Mouse (Mus musculus) kidney, adult 8-10 months (tissue): Measurements from ENCODE around the gene Saa4.
"Not testable (repeated sequence)": the region's sequence is repeated elsewhere in the genome, so short reads cannot be mapped to it uniquely, and the experiment has no call there.

ENCODE experiments used
- DNase-seq, 2 experiments: peaks; one replicate each; pipeline ENCODE4 v3.0.0; 2022

The Saa4 gene

DNA sequence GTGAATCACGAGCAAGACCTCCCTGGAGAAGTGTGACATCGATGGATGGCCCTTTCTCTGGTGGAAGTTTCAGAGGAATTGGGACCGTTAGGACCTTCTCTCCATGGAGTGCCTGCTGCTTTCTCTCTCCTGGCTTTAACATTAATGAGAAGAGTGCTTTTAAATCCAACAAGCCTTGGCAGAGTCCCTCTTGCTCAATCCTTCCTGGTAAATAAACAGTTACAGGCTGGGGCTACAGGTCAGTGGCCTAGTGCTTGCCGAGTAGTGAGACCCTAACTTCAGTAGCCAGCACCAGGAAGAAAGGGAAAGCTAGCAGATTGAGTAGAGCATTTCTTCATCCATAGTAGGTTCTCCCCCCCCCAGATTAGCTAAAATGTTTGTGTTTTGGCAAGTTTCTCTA lies at the start of gene Saa4:
TSS of gene Saa4 (minus strand) at position 146 of the 400 bp plus-strand sequence.
- no peak for DNase-seq

DNA sequence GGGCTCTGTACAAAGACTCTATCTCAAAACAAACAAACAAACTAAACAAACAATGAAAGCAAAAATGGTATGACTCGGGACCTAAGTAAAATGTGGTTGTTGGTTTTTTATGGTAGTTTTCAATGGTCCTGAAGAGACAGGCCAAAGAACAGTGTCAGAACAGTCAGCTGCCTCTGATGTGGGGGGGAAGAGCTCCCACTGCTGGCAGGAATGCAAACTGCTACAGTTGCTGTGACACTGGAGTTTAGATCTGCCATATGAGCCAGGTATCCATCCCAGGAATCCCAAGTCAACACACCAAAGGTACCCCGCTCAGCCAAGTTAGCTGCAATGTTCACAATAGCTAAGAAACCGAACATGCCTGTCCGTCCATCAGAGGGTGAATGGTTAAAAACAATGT lies 38.3 kb upstream of the Saa4 start:
- DNase-seq, result peak in 1 of 2 experiments; percentile 67

DNA sequence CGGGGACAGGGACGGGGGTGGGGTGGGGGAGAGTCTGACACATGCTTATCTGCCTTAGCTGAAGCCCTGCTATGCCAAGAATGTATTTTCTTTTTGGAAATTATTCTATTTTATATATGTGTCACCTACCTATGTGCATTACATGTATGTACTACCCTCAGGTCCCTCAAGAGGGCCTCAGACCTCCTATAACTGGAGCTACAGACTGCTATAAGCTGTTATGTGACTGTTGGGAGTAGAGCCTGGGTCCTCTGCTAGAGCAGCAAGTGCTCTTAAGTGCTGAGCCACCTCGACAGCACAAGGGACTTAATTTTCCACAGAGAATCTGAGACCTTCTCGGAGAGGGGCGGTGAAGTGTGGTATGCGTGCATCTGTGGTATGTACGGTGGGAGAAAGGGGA lies 36.0 kb upstream of the Saa4 start:
- DNase-seq, result no peak

DNA sequence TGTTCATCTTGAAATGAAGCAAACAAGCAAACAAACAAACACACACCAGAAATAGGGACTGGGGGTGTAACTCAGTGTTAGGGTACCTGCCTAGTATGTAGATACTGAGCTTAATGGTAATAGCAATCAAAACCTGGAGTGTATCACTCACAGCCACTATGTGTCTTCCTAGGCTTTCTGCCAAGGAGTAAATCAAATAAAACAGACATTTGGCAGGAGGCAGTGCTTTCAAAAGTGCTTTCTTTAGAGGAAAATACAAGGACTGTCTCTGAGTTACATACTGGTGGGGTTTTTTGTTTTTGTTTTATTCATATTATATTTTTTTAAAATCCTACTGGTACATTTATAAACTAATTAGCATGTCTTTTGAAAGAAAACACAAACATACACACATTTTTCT lies 35.0 kb upstream of the Saa4 start:
- no peak for DNase-seq

DNA sequence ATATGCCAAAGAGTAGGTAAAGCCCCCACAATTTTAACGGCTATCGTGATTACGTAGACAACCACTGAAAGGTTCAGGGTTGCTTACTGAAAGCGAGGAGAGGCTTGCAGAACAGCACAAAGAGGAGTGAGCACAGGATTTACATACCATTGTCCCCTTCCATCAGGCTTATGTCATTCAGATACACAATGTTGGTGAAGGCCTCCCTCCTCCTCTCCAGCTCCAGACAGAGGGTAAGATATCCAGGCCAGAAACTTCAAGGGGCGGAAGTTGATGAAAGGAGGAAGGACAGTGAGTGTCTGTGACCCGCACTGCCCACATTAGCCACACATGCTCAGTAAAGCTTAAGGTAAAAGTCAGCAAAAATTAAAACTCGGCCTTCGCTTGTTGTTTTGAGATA lies 32.3 kb upstream of the Saa4 start:
- DNase-seq, result no peak

DNA sequence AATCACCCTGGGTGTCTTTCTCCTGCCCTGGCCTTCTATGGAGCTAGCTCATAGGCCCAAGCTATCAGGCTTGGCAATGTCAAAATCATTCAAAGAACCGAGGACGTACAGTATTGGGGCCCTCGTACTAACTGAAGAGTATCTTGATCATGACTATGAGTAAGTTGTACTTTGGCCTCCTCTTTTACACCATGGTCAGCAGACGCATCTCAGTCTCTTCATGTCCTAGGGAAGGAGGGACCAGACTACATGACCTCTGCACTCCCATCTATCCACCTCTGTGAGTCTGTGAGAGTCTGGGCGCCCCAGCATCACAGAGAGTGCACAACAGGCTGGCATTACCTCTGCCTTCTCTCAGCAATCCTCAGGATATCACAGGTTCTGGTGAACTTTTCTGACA lies 30.2 kb upstream of the Saa4 start:
- DNase-seq, result no peak

DNA sequence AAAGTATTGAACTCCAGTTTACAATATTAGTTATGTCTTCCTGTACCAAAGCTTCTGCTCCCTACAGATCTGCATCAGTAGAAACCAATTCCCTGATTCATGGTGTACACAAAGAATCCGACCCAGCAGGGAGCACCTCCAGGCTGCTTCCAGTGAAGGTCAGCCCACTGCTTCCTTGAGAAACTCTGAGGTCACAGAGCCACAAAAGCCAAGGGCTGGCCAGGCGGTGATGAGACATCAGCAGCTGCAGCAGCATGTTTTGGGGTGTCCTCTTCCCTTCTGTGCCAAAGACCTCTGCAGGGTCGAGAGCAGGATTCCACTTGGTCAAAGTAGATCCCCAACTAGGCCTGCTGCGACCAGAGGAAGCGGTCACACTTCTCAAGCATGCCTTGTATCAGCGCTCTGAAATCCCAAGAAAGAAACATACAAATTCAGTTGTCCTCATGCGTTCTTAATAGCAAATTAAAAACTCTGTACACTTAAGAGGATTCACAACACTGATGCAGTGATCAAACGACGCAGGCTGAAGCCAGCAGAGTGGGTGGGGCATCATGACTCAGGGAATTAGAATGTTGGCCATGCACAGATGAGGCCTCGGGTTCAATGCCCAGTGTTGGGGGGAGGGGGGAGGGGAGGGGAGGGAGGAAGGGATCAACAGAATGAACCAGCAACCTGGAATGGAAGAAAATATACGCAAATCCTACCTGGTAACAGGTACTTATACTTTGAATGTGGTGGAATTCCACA lies 28.8 kb upstream of the Saa4 start:
- no peak for DNase-seq

DNA sequence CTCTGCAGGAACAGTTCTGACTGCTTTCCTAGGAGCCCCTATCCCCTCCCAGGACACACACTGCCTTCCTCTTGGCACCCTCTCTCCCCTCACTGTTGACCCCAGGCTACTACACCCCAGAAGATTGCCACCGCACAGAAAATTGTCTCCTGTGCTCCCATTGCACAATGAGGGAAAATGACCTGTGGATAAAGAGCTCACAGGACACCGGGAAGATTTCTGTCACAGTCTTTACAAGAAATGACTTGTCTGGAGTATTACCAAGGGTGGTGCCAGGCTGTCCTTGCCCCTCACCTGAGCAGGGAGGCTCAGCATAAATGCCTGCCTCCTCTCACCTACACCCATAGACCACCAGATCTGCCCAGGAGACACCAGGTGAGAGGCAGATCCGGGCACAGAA lies 19.1 kb upstream of the Saa4 start, which contains the start of gene Saa2:
TSS of gene Saa2 (plus strand) at position 301 of the 400 bp plus-strand sequence.
- DNase-seq, result no peak

DNA sequence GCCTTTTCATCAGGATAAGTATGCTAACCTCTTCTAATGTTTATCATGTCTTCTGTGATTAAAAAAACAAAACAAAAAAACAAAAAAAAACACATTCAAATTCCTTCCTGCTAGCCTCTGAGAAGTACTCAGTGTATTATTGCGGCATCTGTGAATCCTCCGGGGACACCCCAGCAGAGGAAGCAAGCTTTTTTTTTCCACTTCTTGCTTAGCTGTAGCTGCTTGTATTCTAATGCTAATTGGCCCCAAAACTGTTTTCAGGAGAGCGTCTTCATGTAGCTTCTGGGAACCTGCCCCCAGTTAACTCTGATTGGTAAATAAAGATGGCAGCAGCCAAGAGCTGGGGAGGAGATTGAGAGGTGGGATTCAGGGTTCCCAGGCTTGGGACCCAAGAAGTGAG lies 16.1 kb upstream of the Saa4 start:
- DNase-seq, result no peak

DNA sequence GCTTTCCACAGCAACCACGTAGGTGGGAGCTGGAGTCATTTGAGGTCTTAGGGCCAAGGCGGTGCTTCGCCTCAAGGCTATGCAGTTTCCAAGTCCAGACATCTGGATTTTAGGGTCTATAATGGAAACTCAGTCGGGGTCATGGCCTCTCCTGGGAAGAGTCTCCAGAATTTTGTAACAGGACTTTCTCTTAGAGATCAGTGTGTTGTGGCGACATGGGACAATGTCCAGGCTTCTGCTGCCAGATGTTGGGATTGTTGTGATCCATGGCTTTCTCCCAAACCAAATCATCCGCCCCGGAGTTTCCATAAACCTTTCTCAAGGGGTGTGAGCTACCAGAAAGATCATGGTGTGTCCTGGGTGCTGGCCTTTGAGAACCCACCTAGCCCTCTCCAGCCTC lies 14.0 kb upstream of the Saa4 start:
- no peak for DNase-seq

DNA sequence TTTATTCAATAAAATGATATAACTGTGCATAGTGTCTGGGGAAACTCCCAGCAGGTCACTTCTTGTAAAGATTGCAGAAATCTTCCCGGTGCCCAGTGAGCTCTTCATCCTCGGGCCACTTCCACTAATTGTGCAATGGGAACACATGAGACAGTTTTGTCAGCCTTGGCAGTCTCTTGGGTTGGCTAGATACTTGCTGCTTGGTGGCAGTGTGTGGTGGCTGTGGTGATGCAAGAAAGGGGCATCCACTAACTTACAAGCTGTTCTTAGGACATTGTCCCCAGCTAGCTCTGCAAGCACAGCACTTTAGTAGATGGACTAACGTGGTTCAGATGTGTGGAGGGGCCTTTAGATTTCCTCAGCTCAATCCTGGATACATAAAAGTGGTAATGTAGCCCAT lies 13.4 kb upstream of the Saa4 start:
- DNase-seq, result no peak

DNA sequence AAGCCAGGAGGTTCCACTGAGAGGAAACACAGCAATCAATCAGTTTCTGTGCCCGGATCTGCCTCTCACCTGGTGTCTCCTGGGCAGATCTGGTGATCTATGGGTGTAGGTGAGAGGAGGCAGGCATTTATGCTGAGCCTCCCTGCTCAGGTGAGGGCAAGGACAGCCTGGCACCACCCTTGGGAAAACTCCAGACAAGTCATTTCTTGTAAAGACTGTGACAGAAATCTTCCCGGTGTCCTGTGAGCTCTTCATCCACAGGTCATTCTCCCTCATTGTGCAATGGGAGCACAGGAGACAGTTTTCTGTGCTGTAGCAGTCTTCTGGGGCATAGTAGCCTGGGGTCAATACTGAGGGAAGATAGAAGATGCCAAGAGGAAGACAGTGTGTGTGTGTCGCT lies 10.5 kb upstream of the Saa4 start, which contains the start of gene Saa1:
TSS of gene Saa1 (minus strand) at position 101 of the 400 bp plus-strand sequence.
- DNase-seq, result not testable (repeated sequence)

DNA sequence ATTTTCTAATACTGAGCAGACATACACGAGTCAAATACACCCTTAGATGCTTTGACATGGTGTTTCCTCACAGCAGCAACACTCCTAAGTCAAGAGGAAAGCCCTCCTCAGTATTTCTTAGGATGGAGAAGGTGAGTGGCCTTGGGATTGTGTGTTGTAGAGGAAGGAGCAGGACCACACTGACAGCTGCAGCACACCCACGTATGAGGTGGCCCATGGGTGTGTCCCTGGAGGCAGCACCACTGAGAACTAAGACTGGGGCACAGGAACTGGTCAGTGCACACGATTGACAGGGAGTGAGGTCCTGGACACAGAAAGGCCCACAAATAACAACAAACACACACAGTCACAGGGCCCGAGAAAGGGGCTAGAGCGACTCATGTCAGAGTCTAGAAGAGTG lies 7.6 kb upstream of the Saa4 start:
- not testable (repeated sequence) for DNase-seq

DNA sequence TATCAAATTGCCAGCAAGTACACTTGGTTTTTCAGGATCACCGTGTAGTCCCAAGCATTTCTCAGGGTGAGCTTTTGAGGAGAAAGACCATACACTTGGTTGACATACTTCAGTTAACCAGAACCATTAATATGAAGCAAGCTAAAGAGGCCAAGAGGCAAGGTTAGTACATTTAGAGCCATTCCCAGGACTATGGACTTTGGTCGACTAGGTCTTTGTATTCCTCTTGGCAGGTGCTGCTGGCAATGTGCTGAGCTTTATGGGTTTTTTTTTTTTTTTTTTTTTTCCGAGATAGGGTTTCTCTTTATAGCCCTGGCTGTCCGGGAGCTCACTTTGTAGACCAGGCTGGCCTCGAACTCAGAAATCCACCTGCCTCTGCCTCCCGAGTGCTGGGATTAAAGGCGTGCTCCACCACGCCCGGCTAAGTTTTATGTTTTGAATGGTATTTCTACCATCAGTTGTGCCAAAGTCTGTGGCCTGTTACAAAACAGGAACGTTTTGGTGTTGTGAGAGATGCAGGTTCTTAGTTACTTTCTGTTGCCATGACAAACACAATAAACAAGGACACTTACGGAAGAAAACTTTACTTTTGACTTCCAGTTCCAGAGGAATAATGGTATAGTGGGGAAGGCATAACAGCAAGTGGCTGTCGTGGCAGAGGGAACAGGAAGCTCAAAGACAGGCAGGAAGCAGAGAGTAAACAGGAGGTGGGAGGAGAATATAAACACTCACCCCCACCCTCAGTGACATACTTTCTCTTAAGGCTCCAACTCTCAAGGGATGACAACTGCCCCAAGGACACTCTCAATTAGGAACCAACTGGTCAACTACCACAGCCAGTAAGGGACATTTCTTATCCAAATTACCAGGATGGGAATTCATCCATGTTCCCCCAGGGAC lies 6.4 kb upstream of the Saa4 start:
- peak; percentile 51 to 74 for DNase-seq

DNA sequence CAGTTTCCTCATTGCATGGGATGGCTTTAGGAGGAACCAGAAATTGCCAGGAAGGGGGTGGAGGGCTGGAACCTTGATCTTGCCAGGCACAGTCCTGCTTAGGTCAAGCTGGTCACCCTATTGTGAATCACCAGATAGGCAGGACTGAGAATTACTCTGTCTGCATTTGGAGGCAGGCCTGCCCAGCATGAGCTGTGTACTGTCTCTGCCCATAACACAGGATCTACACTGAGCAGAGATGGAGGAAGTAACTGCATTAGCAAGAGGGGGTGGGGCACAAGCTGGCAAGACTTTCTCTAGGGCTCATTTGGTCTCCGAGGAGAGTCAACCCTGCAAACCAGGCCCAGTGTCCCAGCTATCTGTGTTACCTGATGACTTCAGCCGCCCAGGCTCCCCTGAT lies 2.6 kb upstream of the Saa4 start:
- DNase-seq, result no peak

DNA sequence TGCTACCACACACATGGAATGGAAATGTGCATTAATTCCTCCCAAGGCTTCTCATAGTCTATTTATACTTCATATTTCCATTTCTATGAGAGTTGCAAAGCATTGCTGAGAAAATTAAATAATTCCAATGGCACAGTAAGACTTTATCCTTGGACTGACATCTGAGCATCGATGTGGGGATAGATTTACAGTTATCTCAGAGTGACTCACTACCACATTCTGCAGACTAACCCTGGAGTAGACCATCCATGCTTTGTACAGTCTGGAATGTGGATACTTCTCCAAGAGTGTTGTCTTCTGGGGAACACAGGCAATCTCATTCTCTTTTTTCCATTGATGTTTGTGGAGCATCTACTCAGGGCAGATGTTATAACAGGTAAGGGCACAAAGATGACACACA lies 4.8 kb downstream of the Saa4 start:
- DNase-seq, result no peak

DNA sequence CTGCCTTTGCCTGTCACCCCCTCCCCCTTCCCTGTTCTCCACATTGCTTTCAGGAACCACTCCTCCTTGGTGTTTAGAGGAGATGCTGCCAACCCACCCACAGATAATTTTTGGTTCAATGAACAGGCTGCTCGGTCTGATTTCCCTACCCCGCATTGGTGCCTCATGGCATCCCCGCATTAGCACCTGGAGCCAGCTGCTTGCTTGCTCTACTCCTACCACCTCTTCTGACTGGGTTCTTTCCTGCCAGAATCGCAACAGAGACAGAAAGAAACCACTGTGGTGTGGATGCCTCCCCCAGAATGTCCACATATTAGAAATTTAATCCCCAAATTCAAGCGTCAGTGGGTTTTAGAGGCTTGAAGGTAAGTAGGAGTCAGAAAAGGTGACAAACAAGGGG lies 8.0 kb downstream of the Saa4 start:
- no peak for DNase-seq

DNA sequence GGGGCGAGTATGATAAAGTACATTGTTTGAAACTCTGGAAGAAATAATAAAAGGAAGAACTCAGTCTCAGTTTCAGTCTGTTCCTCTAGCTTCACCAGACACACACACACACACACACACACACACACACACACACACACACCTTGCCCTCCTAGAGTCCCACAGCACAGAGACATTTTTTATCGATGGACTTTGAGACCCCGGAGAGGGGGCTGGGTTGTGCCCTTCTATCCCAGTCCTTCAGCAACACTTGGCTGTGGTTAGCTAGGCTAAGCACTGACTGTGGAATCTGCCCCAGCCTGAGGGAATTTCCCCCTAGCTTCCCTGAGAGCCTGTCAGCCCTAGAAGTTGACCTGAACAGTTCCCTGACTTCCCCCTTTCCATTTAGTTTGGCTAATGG lies 8.6 kb downstream of the Saa4 start:
- peak; percentile 44 to 49 for DNase-seq

DNA sequence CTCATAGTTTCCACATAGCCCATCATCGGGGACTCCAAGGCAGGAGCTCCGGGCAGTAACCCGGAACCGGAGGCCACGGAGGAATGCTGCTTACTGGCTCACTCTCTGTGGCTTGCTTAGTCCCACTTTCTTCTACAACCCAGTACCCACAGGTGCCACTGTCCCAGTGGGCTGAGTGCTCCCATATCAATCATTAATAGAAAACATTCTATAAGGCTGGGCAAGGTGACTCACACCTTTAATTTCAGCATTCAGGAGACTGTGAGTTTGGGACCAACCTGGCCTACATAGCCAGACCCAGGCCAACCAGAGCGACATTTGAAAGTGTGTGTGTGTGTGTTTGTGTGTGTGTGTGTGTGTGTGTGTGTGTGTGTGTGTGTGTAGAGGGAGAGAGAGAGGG lies 9.0 kb downstream of the Saa4 start:
- DNase-seq, result no peak

DNA sequence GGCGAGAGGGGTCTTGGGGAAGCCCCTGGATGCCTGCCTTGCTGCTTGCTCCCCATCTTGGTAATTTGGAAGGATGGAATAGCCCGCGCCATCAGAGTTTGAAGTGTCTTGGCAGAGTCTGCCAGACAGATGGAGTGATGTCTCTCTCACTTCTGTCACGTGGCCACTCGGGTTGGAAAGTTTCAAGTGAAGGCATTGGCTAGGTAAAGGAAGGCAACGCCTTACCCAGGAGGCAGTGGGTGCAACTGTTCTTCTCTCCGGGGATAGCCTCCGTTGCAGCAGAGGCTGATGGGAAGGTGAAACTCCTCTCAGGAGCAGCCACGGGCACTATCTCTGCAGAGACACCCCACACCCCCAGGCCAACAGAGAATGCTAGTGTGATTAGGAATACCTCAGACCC lies 11.9 kb downstream of the Saa4 start:
- DNase-seq, result no peak

DNA sequence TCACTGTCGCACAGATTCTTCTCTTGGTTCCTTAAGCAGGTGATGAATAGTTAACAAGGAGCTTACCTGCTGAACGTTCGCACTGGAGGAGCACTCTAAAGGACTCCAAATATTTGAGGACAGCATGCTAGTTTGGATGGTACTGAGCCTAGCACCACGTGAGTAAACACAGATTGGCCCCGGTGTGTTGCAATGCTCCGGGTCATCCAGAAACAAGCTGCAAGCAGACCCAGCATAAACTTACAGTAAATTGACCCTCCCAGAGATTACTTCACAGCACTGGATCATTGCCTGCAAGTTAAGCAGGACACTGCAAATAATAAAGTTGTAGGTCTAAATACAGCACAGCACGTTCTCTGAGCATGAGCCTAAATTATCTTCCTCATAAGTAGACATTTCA lies 12.9 kb downstream of the Saa4 start:
- DNase-seq, result peak in 1 of 2 experiments; percentile 19

DNA sequence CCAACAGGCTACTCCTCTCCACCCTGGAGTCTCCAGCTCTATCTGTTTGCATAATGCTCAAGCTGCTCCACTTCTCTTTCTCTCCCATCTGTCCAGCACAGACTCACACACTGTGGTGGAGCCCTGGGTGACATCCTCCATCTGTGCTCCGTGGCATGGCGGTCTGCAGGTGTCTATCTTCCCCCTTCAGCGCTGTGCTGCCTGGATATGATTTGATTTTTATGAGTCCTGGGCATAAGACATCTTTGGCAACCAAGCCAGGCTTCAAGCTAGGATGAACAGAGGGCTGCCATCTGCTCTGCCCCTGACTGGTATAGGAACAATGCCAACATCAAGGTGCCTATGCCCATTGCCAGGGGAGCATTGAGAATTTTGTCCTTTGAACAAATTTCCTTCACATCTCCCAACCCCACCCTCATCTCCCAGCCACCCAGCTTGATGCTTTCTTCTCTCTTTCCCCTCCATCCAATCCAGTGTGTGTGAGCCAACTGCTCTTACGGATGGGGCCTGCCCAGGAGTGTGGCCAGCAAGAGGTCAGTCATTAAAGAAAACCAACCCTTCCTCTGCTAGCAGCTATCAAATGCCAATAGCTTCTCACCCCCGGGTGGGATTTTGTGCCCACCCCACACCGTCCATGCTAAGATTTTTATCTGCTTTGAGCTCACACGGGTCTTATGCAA lies 13.7 kb downstream of the Saa4 start:
- no peak for DNase-seq

DNA sequence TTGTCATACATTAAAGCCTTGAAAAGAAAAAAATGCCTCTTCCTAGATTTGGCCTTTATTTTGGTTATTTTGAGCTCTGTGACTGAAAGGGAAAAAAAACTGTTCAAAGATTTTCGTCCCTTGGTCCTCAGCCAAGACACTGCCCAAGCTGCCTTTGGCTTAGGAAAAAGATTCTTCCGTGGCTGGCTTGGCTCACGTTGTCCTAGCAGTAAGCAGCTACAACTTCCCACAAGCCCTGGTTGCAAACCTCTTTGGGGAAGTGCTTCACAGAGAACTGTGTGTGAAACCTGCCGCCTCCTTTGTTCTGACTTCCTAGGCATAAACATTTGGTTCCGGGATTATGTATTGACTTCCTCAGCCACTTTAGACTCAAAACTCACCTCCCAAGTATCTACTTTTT lies 15.5 kb downstream of the Saa4 start:
- DNase-seq, result peak; percentile 24 to 45

DNA sequence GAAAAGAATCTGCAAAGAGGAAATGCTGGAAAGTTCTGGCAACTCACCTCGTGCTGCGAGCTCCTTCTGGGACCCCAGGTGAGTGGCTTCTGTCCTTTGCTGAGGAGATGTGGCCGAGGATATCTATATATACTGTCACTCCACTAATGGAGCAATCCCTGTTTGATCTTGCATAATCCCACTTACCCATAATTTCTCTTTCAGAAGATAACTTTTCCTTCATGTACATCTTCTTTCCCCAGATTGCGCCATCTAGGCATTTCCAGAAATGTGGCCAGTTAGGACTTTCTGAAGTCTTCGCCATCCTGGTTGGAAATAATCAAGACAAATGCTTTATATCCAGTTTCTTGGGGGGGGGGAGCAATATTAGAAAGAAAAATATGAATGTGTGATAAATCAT lies 16.8 kb downstream of the Saa4 start, which contains the start of gene Saa3:
TSS of gene Saa3 (minus strand) at position 101 of the 400 bp plus-strand sequence.
- no peak for DNase-seq
